Mouse (Mus musculus) intestine, postnatal 0 days (tissue): Measurements from ENCODE around the gene B3galnt2. TPM values are rescaled to one million over a fixed set of nuclear protein-coding genes. Genes with fewer than 3 reads are reported as not detected.
"Not testable (repeated sequence)": the region's sequence is repeated elsewhere in the genome, so short reads cannot be mapped to it uniquely, and the experiment has no call there.

ENCODE experiments used
- ATAC-seq: fragments of 200-750 bp; cut with Nextera tagmentation; 2 replicates; pipeline ENCODE4 v1.8.0; 2017; ENCODE audit warnings: mild to moderate bottlenecking, moderate TSS enrichment, moderate library complexity
- H3K27ac ChIP-seq: fragments of 300-500 bp; sonication (generic); 2 replicates; pipeline ENCODE4 v1.5.1; 2014; ENCODE audit warnings: mild to moderate bottlenecking, low read depth, low read length, moderate library complexity
- H3K27me3 ChIP-seq: fragments of 300-500 bp; sonication (generic); replicated peaks from 2 replicates; pipeline ENCODE4 v1.6.1; 2014; ENCODE audit warnings: low read length, mixed read lengths; ENCODE audit not compliant: control insufficient read depth, insufficient read depth
- H3K36me3 ChIP-seq: fragments of 300-500 bp; sonication (generic); 2 replicates; pipeline ENCODE4 v1.6.1; 2014; ENCODE audit warnings: mild to moderate bottlenecking, moderate library complexity; ENCODE audit not compliant: control insufficient read depth, insufficient read depth
- H3K4me1 ChIP-seq: fragments of 300-500 bp; sonication (generic); replicated peaks from 2 replicates; pipeline ENCODE4 v1.6.1; 2014; ENCODE audit warnings: antibody characterized with exemption, low read length, mixed read lengths; ENCODE audit not compliant: control insufficient read depth, insufficient read depth
- H3K4me2 ChIP-seq: fragments of 300-500 bp; sonication (generic); replicated peaks from 2 replicates; pipeline ENCODE4 v1.6.1; 2014; ENCODE audit warnings: low read depth, mild to moderate bottlenecking, moderate library complexity
- H3K4me3 ChIP-seq: fragments of 300-500 bp; sonication (generic); 2 replicates; pipeline ENCODE4 v1.5.1; 2014; ENCODE audit warnings: low read depth, low read length
- H3K9ac ChIP-seq: fragments of 300-500 bp; sonication (generic); 2 replicates; pipeline ENCODE4 v1.6.1; 2014; ENCODE audit warnings: mild to moderate bottlenecking, low read depth, low read length
- H3K9me3 ChIP-seq: fragments of 300-500 bp; sonication (generic); 2 replicates; pipeline ENCODE4 v1.6.1; 2016; ENCODE audit warnings: mixed run types; ENCODE audit not compliant: control insufficient read depth
- CTCF ChIP-seq: sonication (generic); IDR thresholded peaks from 2 replicates; pipeline ENCODE4 v1.5.1; 2016; ENCODE audit warnings: low read depth, mild to moderate bottlenecking, control low read depth, antibody characterized with exemption, moderate library complexity
- WGBS: fragments of 180-500 bp; shearing (Covaris S2); extraction: QIAGEN DNeasy Blood & Tissue Kit; methylation state at CpG from one replicate; pipeline ENCODE4 v1.1.7; 2014; 5-methylcytosine and 5-hydroxymethylcytosine counted together
- polyA plus RNA-seq: library from polyadenylated mRNA; unstranded; fragments of >200 nt; fragmentation: Nextera tagmentation; extraction: Ambion mirVana; gene quantifications from 2 replicates; pipeline ENCODE4 v1.2.1, GENCODE M21; 2015

The B3galnt2 gene
- polyA plus RNA-seq, 1 experiment from 2014 or later = 10.5 TPM

DNA sequence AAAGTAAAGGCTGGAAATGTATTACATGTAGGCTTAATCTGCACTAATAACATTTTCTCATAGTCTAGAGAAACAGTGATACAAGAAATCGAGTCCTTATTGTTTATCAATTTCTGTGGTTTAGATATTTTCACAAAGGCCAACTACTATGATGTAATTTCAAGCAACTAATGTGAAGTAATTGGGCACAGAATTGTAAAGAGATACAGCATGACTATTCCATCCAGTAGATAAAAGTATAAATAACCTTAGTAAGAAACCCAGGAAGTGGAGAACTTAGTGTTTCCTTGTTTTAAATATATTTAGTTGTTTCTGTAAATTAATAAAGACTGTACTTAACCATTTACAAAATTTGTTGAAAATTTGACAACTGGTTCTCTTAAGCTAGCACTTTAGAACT is 15.5 kb downstream of the B3galnt2 start:
- no peaks in the 10 kb centered on the region for H3K9me3 ChIP-seq
- no peak for TF ChIP-seq CTCF
- no peak overlapping the region for H3K27ac ChIP-seq
- H3K9ac ChIP-seq = no peak overlapping the region
- H3K4me2 ChIP-seq = no peak overlapping the region
- peaks cover 4% of the 10 kb centered on the region; the same call in 1 of the 2 replicates for H3K36me3 ChIP-seq
- WGBS = 93% methylated on average over 1 of the region's 1 CpGs
- no peaks in the 10 kb centered on the region for H3K4me1 ChIP-seq
- H3K27me3 ChIP-seq = no peaks in the 10 kb centered on the region
- no peak for ATAC-seq
- H3K4me3 ChIP-seq = no peak overlapping the region

DNA sequence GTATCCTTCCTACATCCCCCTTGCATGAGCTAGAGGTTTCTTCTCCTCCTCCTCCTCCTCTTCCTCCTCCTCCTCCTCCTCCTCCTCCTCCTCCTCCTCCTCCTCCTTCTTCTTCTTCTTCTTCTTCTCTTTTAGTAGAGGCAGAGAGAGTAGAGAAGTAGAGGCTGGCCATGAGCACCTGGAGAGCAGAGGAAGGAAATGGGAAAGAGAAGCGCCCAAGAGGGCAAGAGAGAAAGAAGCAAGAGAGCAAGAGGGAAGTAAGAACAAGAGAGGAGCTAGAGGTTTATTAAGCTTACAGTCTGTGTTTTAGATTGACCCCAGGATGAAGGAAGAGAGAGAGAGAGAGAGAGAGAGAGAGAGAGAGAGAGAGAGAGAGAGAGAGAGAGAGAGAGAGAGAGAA is 27.6 kb downstream of the B3galnt2 start:
- H3K9me3 ChIP-seq, H3K9ac ChIP-seq, H3K4me2 ChIP-seq, H3K4me3 ChIP-seq, H3K4me1 ChIP-seq, ATAC-seq, H3K36me3 ChIP-seq, H3K27me3 ChIP-seq, H3K27ac ChIP-seq: not testable (repeated sequence)
- WGBS = 94% methylated on average over 1 of the region's 1 CpGs

DNA sequence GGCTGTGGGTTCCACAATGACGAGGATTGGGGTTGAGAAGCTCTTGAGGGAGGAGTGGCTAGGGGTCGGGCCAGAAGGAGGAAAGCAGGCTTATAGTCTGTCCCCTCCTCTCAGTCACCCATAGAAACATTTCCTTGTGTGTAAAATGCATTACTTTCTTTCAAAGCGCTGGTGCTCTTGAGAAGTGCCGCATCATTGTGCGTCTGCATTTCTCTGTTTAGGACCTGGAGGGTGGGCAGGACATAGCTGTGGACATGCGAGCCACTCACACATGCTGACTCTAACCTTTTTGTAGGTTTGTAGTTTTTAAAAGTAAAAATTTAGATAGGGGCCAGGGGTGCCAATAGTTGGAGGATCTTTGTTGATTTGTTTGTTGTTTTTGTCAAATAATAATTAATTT is 29.3 kb downstream of the B3galnt2 start:
- WGBS = 87% methylated on average over 6 of the region's 6 CpGs
- H3K9me3 ChIP-seq = no peaks in the 10 kb centered on the region
- no peaks in the 10 kb centered on the region for H3K27me3 ChIP-seq
- TF ChIP-seq CTCF = no peak
- no peaks in the 10 kb centered on the region for H3K4me1 ChIP-seq
- H3K4me3 ChIP-seq = no peak overlapping the region
- no peak overlapping the region for H3K4me2 ChIP-seq
- no peak overlapping the region for H3K27ac ChIP-seq
- H3K9ac ChIP-seq = no peak overlapping the region
- no peak for ATAC-seq
- peaks cover 6% of the 10 kb centered on the region for H3K36me3 ChIP-seq

GRCm38 (mm10) chr13:13989135-13989534 is 34.9 kb downstream of the B3galnt2 start:
- no peak for ATAC-seq
- Histone ChIP-seq H3K27me3 (no peaks in the 10 kb centered on the region), H3K9me3 (no peaks in the 10 kb centered on the region), H3K4me1 (no peaks in the 10 kb centered on the region), H3K9ac (no peak overlapping the region), H3K4me2 (no peak overlapping the region), H3K27ac (no peak overlapping the region), H3K36me3 (peaks cover 9% of the 10 kb centered on the region), H3K4me3 (no peak overlapping the region)
- 75% methylated on average over 2 of the region's 2 CpGs for WGBS
- no peak for TF ChIP-seq CTCF

DNA sequence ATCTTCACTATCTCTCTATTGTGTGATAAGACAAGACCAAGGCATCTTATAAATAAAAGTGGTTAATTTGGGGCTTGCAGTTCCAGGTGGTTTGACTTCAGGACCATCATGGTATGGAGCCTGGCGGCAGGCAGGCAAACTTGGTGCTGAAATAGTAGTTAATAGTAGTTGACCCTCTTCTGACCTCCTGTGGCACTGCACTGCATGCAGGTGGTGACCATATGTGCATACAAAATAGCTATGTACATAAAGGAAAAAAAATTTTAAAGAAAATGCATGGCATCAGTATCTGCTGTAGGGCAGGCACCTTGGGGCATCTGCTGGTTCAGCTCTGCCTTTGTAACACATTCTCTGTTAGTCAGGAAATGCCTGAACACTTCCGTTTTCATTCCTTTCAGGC is 36.1 kb downstream of the B3galnt2 start:
- 73% methylated on average over 2 of the region's 2 CpGs for WGBS
- Histone ChIP-seq H3K36me3 (peaks cover 17% of the 10 kb centered on the region), H3K27me3 (no peaks in the 10 kb centered on the region), H3K4me2 (no peak overlapping the region), H3K4me1 (no peaks in the 10 kb centered on the region), H3K9ac (no peak overlapping the region), H3K4me3 (no peak overlapping the region), H3K9me3 (no peaks in the 10 kb centered on the region), H3K27ac (no peak overlapping the region)
- ATAC-seq = no peak
- no peak for TF ChIP-seq CTCF

GRCm38 (mm10) chr13:13993041-13993440 is 38.8 kb downstream of the B3galnt2 start:
- ATAC-seq = no peak
- no peak overlapping the region for H3K4me2 ChIP-seq
- WGBS = 74% methylated on average over 3 of the region's 3 CpGs
- H3K4me1 ChIP-seq = no peaks in the 10 kb centered on the region
- no peaks in the 10 kb centered on the region for H3K9me3 ChIP-seq
- no peaks in the 10 kb centered on the region for H3K27me3 ChIP-seq
- no peak overlapping the region for H3K9ac ChIP-seq
- peaks cover 42% of the 10 kb centered on the region for H3K36me3 ChIP-seq
- H3K4me3 ChIP-seq = no peak overlapping the region
- no peak overlapping the region for H3K27ac ChIP-seq
- no peak for TF ChIP-seq CTCF

- no peak overlapping the region for H3K27ac ChIP-seq
- WGBS = 91% methylated on average over 5 of the region's 5 CpGs
- peaks cover 52% of the 10 kb centered on the region for H3K36me3 ChIP-seq
- H3K4me1 ChIP-seq = no peaks in the 10 kb centered on the region
- no peak overlapping the region for H3K9ac ChIP-seq
- no peak overlapping the region for H3K4me2 ChIP-seq
- TF ChIP-seq CTCF = no peak
- H3K9me3 ChIP-seq = no peaks in the 10 kb centered on the region
- no peak for ATAC-seq
- no peaks in the 10 kb centered on the region for H3K27me3 ChIP-seq
- no peak overlapping the region for H3K4me3 ChIP-seq
Observed at GRCm38 (mm10) chr13:13995046-13995445, 40.8 kb downstream of the B3galnt2 start.
